20 mouse cellular contexts compared by ENCODE assay signal in genomic region chr10:75924324-75924723, GRCm38 (mm10). TPM values are rescaled to one million over a fixed set of nuclear protein-coding genes. Genes with fewer than 3 reads are reported as not detected.
DNase-seq lines count a peak whose midpoint lies in the region; TF ChIP-seq lines count a peak whose summit lies in the region.
"Had no signal": no experiment of that assay in that cellular context is flagged by ENCODE, and none has a peak within 500 bp of the region (broad histone marks: within the 10 kb centered on the region; RNA-seq: fewer than 3 reads in every experiment).

No protein-coding gene starts in this region.

- H3K9me3 ChIP-seq in MEL (replicated peaks; ENCODE audit: insufficient read depth, low read length), result no peaks in the 10 kb centered on the region
- H3K9me3 ChIP-seq: embryonic facial prominence, embryonic 15.5 days; forebrain, embryonic 12.5 days; hindbrain, embryonic 12.5 days; limb, embryonic 12.5 days had no signal

- no peak for TF ChIP-seq RAD21 in MEL (IDR thresholded peaks at IDR 0.05; ENCODE audit: low read depth, low read length)

- peak; percentile 46 for TF ChIP-seq CTCF in kidney, adult 2 months (conservative IDR thresholded peaks at IDR 0.05; ENCODE audit: insufficient read depth, insufficient read length, low read depth, low read length)
- peak; percentile 2 to 38 (median 20); a peak in 4 of 6 replicates for TF ChIP-seq CTCF in MEL (IDR thresholded peaks at IDR 0.05 in 2 of 3, conservative IDR thresholded peaks at IDR 0.05 in 1 of 3; ENCODE audit: control insufficient read depth in 1 of 3, insufficient read depth in 1 of 3, low read depth in 2 of 3, low read length in 3 of 3, poor library complexity in 1 of 3, severe bottlenecking in 1 of 3)

- no peak for TF ChIP-seq EP300 in MEL (IDR thresholded peaks at IDR 0.05; ENCODE audit: low read depth in 1 of 2, low read length in 2 of 2)

- peak; percentile 25 for DNase-seq in kidney, adult 2 months
- DNase-seq in kidney, adult 9 months, result no peak
- DNase-seq in lung, postnatal 10 days, result peak; percentile 29
- no peak for DNase-seq in lung, postnatal 14 days
- DNase-seq in MEL (ENCODE audit: low read depth, low spot score), result no peak
- no peak for DNase-seq in ovary, adult 18-20 months (ENCODE audit: low spot score)
- DNase-seq in adrenal gland, postnatal 10 days, result no peak
- DNase-seq: adrenal gland, adult 2 months; cerebellum, adult 2 months; heart, adult 11 months; kidney, adult 18-20 months; midbrain, embryonic 14.5 days; right cerebral cortex, postnatal 14 days had no signal

- H3K27ac ChIP-seq in kidney, adult 2 months (ENCODE audit: insufficient read depth, low read depth, low read length), result no peak overlapping the region
- no peak overlapping the region for H3K27ac ChIP-seq in MEL (ENCODE audit: control insufficient read depth, low read depth, low read length)
- H3K27ac ChIP-seq: embryonic facial prominence, embryonic 15.5 days; forebrain, embryonic 12.5 days; hindbrain, embryonic 12.5 days; limb, embryonic 12.5 days had no signal

- H3K9ac ChIP-seq in MEL (ENCODE audit: control insufficient read depth, low read depth, low read length, poor library complexity, severe bottlenecking), result no peak overlapping the region
- H3K9ac ChIP-seq: embryonic facial prominence, embryonic 15.5 days; forebrain, embryonic 12.5 days; hindbrain, embryonic 12.5 days; limb, embryonic 12.5 days had no signal

- 52% methylated on average over 2 of the region's 2 CpGs for WGBS in kidney, adult 2 months

- H3K27me3 ChIP-seq in kidney, adult 2 months (replicated peaks; ENCODE audit: control insufficient read depth, insufficient read depth, low read length), result no peaks in the 10 kb centered on the region
- no peaks in the 10 kb centered on the region for H3K27me3 ChIP-seq in MEL (ENCODE audit: control insufficient read depth in 1 of 2, insufficient read depth in 2 of 2, low read length in 2 of 2)
- H3K27me3 ChIP-seq: embryonic facial prominence, embryonic 15.5 days; hindbrain, embryonic 12.5 days; limb, embryonic 12.5 days had no signal

- H3K79me2 ChIP-seq in MEL (ENCODE audit: control insufficient read depth, insufficient read depth, low read length, poor library complexity), result peaks cover 19% of the 10 kb centered on the region

- H3K4me3 ChIP-seq in kidney, adult 2 months (ENCODE audit: insufficient read depth, low read depth, low read length), result no peak overlapping the region
- H3K4me3 ChIP-seq in MEL (ENCODE audit: control insufficient read depth in 1 of 2, insufficient read depth in 1 of 2, low read depth in 2 of 2, low read length in 2 of 2), result no peak overlapping the region
- H3K4me3 ChIP-seq: embryonic facial prominence, embryonic 15.5 days; forebrain, embryonic 12.5 days; hindbrain, embryonic 12.5 days; limb, embryonic 12.5 days had no signal

- H3K4me1 ChIP-seq in kidney, adult 2 months (ENCODE audit: control insufficient read depth, insufficient read depth, low read length), result peaks cover 4% of the 10 kb centered on the region; the same call in 1 of the 2 replicates
- peaks cover 3 to 15% of the 10 kb centered on the region in 2 experiments; a peak in 3 of 4 replicates for H3K4me1 ChIP-seq in MEL (ENCODE audit: control insufficient read depth in 1 of 2, insufficient read depth in 2 of 2, low read length in 2 of 2)

- no peak for TF ChIP-seq POLR2A in kidney, adult 2 months (IDR thresholded peaks at IDR 0.05; ENCODE audit: low read depth, low read length)
- no peak for TF ChIP-seq POLR2A in MEL (IDR thresholded peaks at IDR 0.05; ENCODE audit: control insufficient read depth in 1 of 2, insufficient read depth in 1 of 2, low read depth in 1 of 2, low read length in 2 of 2, poor library complexity in 1 of 2)

- no peaks in the 10 kb centered on the region for H3K36me3 ChIP-seq in kidney, adult 2 months (ENCODE audit: control insufficient read depth, insufficient read depth, low read length)
- H3K36me3 ChIP-seq in MEL (ENCODE audit: control insufficient read depth in 1 of 2, insufficient read depth in 2 of 2, low read length in 2 of 2), result peaks cover 0 to 15% of the 10 kb centered on the region in 2 experiments; a peak in 2 of 4 replicates

TF ChIP-seq in MEL, 35 proteins besides CTCF, POLR2A, EP300 and RAD21:
- no peak for TF ChIP-seq JUND (IDR thresholded peaks at IDR 0.05; ENCODE audit: low read depth, low read length)
- no peak for TF ChIP-seq GATA1 (IDR thresholded peaks at IDR 0.05; ENCODE audit: low read depth, low read length)
- TF ChIP-seq ZKSCAN1 (IDR thresholded peaks at IDR 0.05; ENCODE audit: low read depth, low read length), result no peak
- no peak for TF ChIP-seq MYC (IDR thresholded peaks at IDR 0.05; ENCODE audit: low read depth, low read length)
- no peak for TF ChIP-seq MYB (IDR thresholded peaks at IDR 0.05; ENCODE audit: low read depth, low read length)
- TF ChIP-seq MAZ (IDR thresholded peaks at IDR 0.05; ENCODE audit: low read depth, low read length), result no peak
- TF ChIP-seq ZNF384 (IDR thresholded peaks at IDR 0.05; ENCODE audit: low read depth, low read length), result no peak
- TF ChIP-seq RCOR1 (IDR thresholded peaks at IDR 0.05; ENCODE audit: low read depth, low read length), result no peak
- no peak for TF ChIP-seq E2F4 (IDR thresholded peaks at IDR 0.05; ENCODE audit: borderline replicate concordance, low read depth, low read length)
- no peak for TF ChIP-seq USF1 (IDR thresholded peaks at IDR 0.05; ENCODE audit: low read depth, low read length)
- no peak for TF ChIP-seq NELFE (IDR thresholded peaks at IDR 0.05; ENCODE audit: low read depth, low read length)
- TF ChIP-seq BHLHE40 (IDR thresholded peaks at IDR 0.05; ENCODE audit: borderline replicate concordance, low read depth, low read length), result no peak
- no peak for TF ChIP-seq MEF2A (IDR thresholded peaks at IDR 0.05; ENCODE audit: extremely low read depth, insufficient replicate concordance, low read depth, low read length, poor library complexity, severe bottlenecking)
- TF ChIP-seq TBP (IDR thresholded peaks at IDR 0.05; ENCODE audit: low read depth, low read length), result no peak
- TF ChIP-seq CHD1 (IDR thresholded peaks at IDR 0.05; ENCODE audit: low read depth, low read length), result no peak
- no peak for TF ChIP-seq SMC3 (IDR thresholded peaks at IDR 0.05; ENCODE audit: low read depth, low read length)
- no peak for TF ChIP-seq ZC3H11A (IDR thresholded peaks at IDR 0.05; ENCODE audit: low read depth, low read length)
- TF ChIP-seq UBTF (IDR thresholded peaks at IDR 0.05; ENCODE audit: borderline replicate concordance, insufficient read depth, low read depth, low read length), result no peak
- no peak for TF ChIP-seq KAT2A (conservative IDR thresholded peaks at IDR 0.05; ENCODE audit: low read depth, low read length)
- TF ChIP-seq ETS1 (IDR thresholded peaks at IDR 0.05; ENCODE audit: low read depth, low read length), result no peak

RNA-seq across cellular contexts. Expression of gene Smarcb1, which starts 2.9 kb away (rescaled TPM):
- polyA plus RNA-seq in kidney, adult 2 months (2012; rRNA removed), result 34.6 and 37.7 TPM in 2 replicates
- total RNA-seq in MEL (2012; rRNA removed), result 91.6 and 91.8 TPM in 2 replicates
- 1,000 to 10,000 TPM in 1 of 2 experiments, 100 to 1,000 TPM in 1; 117 to 2,689 TPM for polyA plus RNA-seq in MEL (2012; ENCODE audit: insufficient read depth in 1 of 2, insufficient read length in 2 of 2, low read depth in 1 of 2, low replicate concordance in 2 of 2, missing spikeins in 1 of 2)
- 10 to 100 TPM; 70.4 to 73.0 TPM for total RNA-seq in adrenal gland, postnatal 10 days (2021)

RNA-seq across cellular contexts. Expression of gene Chchd10, which starts 8.6 kb away (rescaled TPM):
- polyA plus RNA-seq in kidney, adult 2 months (2012; rRNA removed), result 1,587 and 1,621 TPM in 2 replicates
- 143 and 158 TPM in 2 replicates for total RNA-seq in MEL (2012; rRNA removed)
- polyA plus RNA-seq in MEL (2012; ENCODE audit: insufficient read depth in 1 of 2, insufficient read length in 2 of 2, low read depth in 1 of 2, low replicate concordance in 2 of 2, missing spikeins in 1 of 2), result 100 to 1,000 TPM in 1 of 2 experiments, not detected in 1; 428 TPM
- total RNA-seq in adrenal gland, postnatal 10 days (2021), result 1,000 to 10,000 TPM; 1,348 to 1,353 TPM

RNA-seq across cellular contexts. Expression of gene Mmp11, which starts 12.0 kb away (rescaled TPM):
- 21.5 and 23.9 TPM in 2 replicates for polyA plus RNA-seq in kidney, adult 2 months (2012; rRNA removed)
- total RNA-seq in MEL (2012; rRNA removed), result 1.3 and 1.5 TPM in 2 replicates
- 1 to 10 TPM in 1 of 2 experiments, not detected in 1; 5.9 TPM for polyA plus RNA-seq in MEL (2012; ENCODE audit: insufficient read depth in 1 of 2, insufficient read length in 2 of 2, low read depth in 1 of 2, low replicate concordance in 2 of 2, missing spikeins in 1 of 2)
- 10 to 100 TPM in 1 of 2 experiments, 1 to 10 TPM in 1; 6.6 to 14.6 TPM for total RNA-seq in adrenal gland, postnatal 10 days (2021)

RNA-seq across cellular contexts. Expression of gene Gm867, which starts 16.1 kb away (rescaled TPM):
- polyA plus RNA-seq in kidney, adult 2 months (2012; rRNA removed), result 1.3 and 1.4 TPM in 2 replicates
- total RNA-seq in MEL (2012; rRNA removed), result 0.08 and 0.26 TPM in 2 replicates
- polyA plus RNA-seq in MEL (2012; ENCODE audit: insufficient read depth in 1 of 2, insufficient read length in 2 of 2, low read depth in 1 of 2, low replicate concordance in 2 of 2, missing spikeins in 1 of 2), result 1 to 10 TPM in 1 of 2 experiments, not detected in 1; 1.6 TPM
- under 1 TPM; 0.48 to 0.51 TPM for total RNA-seq in adrenal gland, postnatal 10 days (2021)
- total RNA-seq: left cerebral cortex, adult 18-20 months had no signal
- polyA plus RNA-seq: urinary bladder, adult 2 months had no signal

RNA-seq across cellular contexts. Expression of gene Vpreb3, which starts 18.5 kb away (rescaled TPM):
- 1.2 and 3.8 TPM in 2 replicates for polyA plus RNA-seq in kidney, adult 2 months (2012; rRNA removed)
- total RNA-seq in MEL (2012; rRNA removed), result 0.27 TPM in 1 of 2 replicates, not detected in the other
- polyA plus RNA-seq in MEL (2012; ENCODE audit: insufficient read depth in 1 of 2, insufficient read length in 2 of 2, low read depth in 1 of 2, low replicate concordance in 2 of 2, missing spikeins in 1 of 2), result under 1 TPM in 1 of 2 experiments, not detected in 1; 0.88 TPM
- 1 to 10 TPM; 1.1 to 1.2 TPM for total RNA-seq in adrenal gland, postnatal 10 days (2021)
- total RNA-seq: adrenal gland, adult 2 months; left cerebral cortex, adult 18-20 months had no signal
- polyA plus RNA-seq: brain, embryonic 14.5 days; forebrain, embryonic 12.5 days; midbrain, embryonic 14.5 days; urinary bladder, adult 2 months had no signal

Comparison
In these comparisons a context has a peak if more than half of its experiments do, and no peak if none do; other contexts are left out.
1. DNase-seq: peak in kidney, adult 2 months (single experiment) and lung, postnatal 10 days (single experiment); none in kidney, adult 9 months (single experiment), lung, postnatal 14 days (single experiment), MEL (single experiment), ovary, adult 18-20 months (single experiment) and adrenal gland, postnatal 10 days (single experiment).